Mouse (Mus musculus) WW6 (cell line): ENCODE measurements around the gene Sos1.
"Not testable (repeated sequence)": the region's sequence is repeated elsewhere in the genome, so short reads cannot be mapped to it uniquely, and the experiment has no call there.

Experiments used
- DNase-seq: peaks from one replicate; pipeline ENCODE4 v3.0.0-alpha.2; 2013; ENCODE audit warnings: low read depth, low spot score

The Sos1 gene

DNA sequence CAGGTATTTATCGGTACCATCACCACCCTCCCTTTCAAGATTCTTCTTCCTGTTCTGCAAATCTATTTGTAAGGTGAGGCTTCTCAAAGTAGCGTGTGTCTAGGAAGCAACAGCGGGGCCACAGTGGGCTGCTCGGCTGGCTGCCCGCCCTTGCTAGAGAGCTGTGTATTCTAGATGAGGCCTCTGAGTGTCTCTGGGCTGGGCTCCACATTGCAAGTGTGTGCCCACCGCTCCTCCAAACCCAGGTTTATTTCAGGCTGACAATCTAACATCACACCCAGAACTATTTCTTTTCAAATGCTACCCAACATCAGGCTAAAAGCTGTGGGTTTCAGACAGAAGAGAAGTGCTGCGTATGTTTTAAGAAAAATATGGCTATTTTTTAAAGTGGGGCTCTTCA lies 54.1 kb downstream of the Sos1 start:
- no peak for DNase-seq

GRCm38 (mm10) chr17:80420998-80421397 lies 59.3 kb downstream of the Sos1 start:
- no peak for DNase-seq

DNA sequence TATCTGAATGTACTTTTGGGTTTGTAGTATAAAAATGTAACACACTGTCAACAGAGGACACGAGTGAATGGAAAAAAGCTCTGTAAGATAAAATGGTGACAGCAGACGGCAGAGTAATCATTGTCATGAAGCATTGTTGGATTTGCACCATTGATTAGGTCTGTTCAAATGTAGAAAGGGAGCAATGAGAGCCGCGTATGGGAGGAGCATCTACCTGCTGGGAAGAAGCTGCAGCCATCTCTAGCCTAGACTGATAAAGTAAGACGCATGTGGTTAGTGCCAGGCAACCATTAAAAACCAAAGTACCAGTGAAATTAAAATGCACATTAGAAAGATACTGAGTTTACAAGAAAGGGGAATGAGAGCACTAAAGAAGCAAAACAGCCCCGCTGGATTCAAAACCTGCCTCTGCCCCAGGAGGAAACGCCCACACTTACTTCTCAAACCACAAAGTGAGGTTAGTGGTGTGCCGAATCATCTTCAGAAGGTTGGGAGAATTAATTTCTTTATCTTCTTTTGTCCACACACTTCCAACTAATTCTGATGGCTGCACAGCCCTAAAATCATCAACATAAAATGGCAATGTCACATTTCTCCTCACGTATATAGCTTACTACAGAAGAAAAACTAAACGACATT lies 61.6 kb downstream of the Sos1 start:
- no peak for DNase-seq

DNA sequence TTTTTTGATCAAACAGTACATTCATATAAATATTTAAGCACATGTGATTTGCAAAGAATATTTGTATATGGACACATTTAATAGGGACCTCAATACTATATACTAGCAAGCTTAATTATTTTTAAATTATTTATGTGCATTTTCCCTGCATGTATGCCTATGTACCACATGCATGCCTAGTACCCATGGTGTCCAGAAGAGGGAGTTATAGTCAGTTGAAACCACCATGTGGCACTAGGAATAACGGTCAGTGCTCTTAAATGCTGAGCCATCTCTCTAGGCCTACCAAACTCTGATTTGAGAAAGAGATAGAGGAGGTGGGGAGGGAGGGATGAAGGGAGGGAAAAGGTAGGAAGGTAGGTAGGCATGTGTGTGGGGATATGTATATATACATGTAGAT lies 69.1 kb downstream of the Sos1 start:
- DNase-seq, result no peak

- DNase-seq, result no peak
These were observed 82.0 kb downstream of the Sos1 start for GRCm38 (mm10) chr17:80398243-80398642.

DNA sequence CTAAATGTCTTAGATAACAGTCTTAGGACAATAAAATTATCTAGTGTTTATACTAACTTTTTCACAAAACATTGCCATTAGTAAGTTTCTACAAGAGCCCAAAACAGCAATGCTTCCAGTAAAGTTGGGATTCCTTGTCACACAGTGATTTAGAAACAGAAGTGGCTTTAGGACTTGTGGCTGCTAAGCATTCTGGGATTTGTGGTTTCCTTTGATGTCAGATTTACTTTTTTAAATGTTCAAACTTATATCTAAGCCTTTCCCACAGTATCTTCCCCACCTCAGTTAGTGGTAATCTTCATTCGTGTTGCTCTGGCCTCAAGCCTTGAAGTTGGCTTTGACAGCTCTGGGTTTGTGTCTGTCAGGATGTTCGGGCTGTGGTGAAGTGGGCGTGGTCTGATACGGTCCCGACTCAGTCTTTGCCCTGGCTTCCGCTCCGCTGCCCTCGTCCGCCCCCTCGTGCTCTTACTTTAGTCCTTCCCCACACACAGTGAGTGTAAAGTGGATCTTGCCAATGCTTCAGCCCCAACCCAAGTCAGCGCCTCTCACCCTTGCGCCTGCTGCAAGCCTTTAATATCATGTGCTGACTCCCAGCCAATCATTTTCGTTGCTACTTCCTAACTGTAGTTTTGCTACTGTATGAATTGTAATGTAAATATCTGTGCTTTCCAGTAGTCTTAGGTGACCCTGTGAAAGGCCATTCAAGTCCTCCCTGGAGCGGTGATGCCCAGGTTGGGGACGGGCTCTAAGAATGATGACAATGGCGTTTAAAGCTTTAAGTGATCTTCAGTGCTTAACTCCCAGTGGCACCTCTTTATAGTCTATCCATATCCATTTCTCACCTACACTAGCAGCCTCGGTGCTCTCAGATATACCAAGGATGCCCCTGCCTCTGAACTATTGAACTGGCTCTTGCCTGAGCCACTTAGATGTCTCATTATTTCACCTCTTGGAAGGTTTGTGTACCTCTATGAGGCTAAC lies 88.5 kb downstream of the Sos1 start:
- no peak for DNase-seq

- no peak for DNase-seq
These were observed 90.2 kb downstream of the Sos1 start for GRCm38 (mm10) chr17:80390024-80390423.

- DNase-seq, result no peak
These were observed 94.6 kb downstream of the Sos1 start for GRCm38 (mm10) chr17:80385671-80386070.

- not testable (repeated sequence) for DNase-seq
These were observed 101.9 kb downstream of the Sos1 start for GRCm38 (mm10) chr17:80378386-80378785.

- no peak for DNase-seq
These were observed 106.5 kb downstream of the Sos1 start for GRCm38 (mm10) chr17:80373726-80374096.

- DNase-seq, result peak; percentile 52
These were observed 107.1 kb downstream of the Sos1 start, which contains the start of gene Gm10190 for GRCm38 (mm10) chr17:80372989-80373725. TSS of gene Gm10190 (minus strand) at chr17:80373541.

DNA sequence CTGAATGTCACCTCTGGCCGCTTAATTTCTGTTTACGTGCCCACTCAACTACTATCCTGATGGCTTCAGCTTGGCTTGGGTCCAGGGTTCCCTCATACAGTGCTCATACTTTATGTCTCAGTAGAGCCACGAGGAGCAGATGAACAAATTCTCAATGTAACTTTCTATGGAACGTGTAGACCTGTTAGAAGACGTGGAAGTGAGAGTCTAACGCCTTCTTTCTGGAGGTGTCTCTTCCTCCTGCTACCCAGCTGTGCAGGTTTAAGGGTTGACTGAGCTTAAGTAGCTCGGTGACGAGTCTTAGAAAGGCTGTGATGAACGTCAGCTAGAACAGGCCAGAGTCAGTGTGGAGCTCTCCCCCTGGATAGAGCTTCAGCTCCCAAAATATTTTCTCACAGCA lies 111.6 kb downstream of the Sos1 start:
- no peak for DNase-seq

GRCm38 (mm10) chr17:80367276-80367675 lies 113.0 kb downstream of the Sos1 start:
- DNase-seq, result no peak

GRCm38 (mm10) chr17:80360245-80360644 lies 120.0 kb downstream of the Sos1 start:
- DNase-seq, result no peak

DNA sequence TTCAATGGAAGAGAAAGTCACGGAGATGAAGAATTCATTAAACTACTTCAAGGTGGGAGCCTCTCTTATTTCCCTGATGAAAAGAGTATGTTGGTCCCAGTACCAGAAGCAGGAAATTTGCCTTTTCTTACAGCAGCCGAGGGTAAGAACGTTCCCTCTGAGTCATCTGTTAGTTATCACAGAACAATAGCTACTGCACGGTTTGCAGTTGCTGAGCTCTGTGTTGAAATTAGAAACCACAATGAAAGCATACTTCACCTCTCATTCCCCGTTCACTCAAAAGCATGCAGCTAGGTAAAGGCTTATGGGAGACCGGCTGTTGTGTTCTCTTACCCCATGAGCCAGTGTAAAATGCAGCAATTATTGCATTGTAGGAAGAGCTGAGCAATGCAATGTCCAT lies 133.0 kb downstream of the Sos1 start:
- no peak for DNase-seq

DNA sequence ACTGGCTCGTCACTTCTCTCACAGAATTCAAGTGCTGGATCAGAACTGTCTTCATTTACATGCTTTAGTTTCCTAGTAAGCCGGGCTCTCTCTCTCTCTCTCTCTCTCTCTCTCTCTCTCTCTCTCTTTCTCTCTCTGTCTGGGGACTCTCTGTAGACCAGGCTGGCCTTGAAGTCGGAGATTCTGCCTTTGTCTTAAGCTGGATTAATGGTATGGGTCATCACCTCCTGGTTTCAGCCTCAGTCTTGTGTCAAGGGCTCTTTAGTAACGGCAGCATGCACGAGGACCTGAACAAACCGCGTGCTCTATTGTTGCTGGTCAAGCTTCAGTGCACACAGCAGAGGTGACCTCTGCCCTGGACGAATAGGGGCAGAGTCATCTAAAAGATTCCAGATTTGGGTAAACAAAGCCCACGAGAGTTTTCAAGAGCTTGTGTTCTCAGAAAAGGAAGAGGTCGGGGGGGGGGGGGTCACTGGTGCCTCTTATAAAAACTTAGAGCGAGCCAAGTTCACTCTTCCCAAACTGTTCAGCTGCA lies 133.6 kb downstream of the Sos1 start:
- no peak for DNase-seq

DNA sequence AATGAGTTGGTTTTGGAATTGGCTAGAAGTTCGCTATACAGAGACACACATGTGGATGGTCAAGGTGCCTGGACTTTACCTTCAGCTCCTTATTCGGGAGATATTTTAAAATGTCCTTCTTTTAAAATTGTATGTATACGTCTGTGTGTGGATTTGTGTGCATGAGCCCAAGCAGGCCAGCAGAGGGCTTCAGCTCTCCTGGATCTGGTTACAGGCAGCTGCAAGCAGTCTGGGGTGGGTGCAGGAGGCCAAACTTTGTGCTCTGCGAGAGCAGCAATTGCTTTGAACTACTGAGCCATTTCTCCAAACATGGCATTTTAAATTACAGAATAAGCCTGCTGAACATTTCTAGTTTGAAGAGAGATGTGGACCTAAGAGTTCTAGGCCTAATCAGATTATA lies 135.0 kb downstream of the Sos1 start:
- peak; percentile 16 for DNase-seq
